Comparison of ENCODE assay signal across 18 mouse cellular contexts in the genomic region with DNA sequence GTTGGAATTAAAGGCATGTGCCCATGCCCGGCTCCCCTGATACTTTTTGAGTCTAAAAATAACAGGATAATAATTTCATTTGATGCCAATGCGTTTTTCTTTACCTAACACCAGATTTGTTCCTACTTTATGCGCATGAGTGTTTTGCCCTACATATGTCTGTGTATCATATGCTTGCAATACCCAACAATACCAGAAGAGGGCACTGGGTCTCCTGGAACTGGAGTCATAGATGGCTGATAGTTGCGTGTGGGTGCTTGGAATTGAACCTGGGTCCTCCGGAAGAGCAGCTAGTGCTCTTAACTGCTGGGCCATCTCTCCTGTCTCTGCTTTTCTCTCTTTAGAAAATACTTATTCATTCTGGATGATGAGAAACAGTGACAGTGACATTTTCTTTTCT.
A peak's percentile ranks its signal among the peaks of the same experiment; 100 is the strongest.
DNase-seq lines count a peak whose midpoint lies in the region; ATAC-seq and TF ChIP-seq lines count a peak whose summit lies in the region.
"Had no signal": no experiment of that assay in that cellular context is flagged by ENCODE, and none has a peak within 500 bp of the region (broad histone marks: within the 10 kb centered on the region; RNA-seq: fewer than 3 reads in every experiment).

No protein-coding gene starts in this region.

- no peak for TF ChIP-seq EP300 in heart, adult 2 months (IDR thresholded peaks at IDR 0.05; ENCODE audit: insufficient read depth, low read depth, low read length)
- TF ChIP-seq EP300 in CH12.LX (IDR thresholded peaks at IDR 0.05; ENCODE audit: low read length) = no peak

- WGBS in heart, adult 2 months = 83% methylated on average over 5 of the region's 5 CpGs
- 88% methylated on average over 5 of the region's 5 CpGs for WGBS in lung, embryonic 14.5 days
- 82% methylated on average over 5 of the region's 5 CpGs for WGBS in lung, adult 2 months
- 90% methylated on average over 5 of the region's 5 CpGs for WGBS in midbrain, embryonic 16.5 days

- no peaks in the 10 kb centered on the region for H3K79me2 ChIP-seq in heart, adult 2 months (replicated peaks; ENCODE audit: control insufficient read depth, insufficient read depth, low read length)
- no peaks in the 10 kb centered on the region for H3K79me2 ChIP-seq in CH12.LX (replicated peaks; ENCODE audit: control insufficient read depth, extremely low read depth, insufficient read depth, poor library complexity, severe bottlenecking)

- H3K27me3 ChIP-seq in heart, adult 2 months (ENCODE audit: control insufficient read depth, insufficient read depth, low read length) = no peaks in the 10 kb centered on the region
- H3K27me3 ChIP-seq in lung, embryonic 14.5 days (ENCODE audit: insufficient read depth, low read length) = no peaks in the 10 kb centered on the region
- H3K27me3 ChIP-seq in CH12.LX (replicated peaks) = no peaks in the 10 kb centered on the region
- H3K27me3 ChIP-seq in midbrain, embryonic 16.5 days (ENCODE audit: control insufficient read depth, insufficient read depth, low read depth, low read length) = no peaks in the 10 kb centered on the region
- H3K27me3 ChIP-seq: embryonic facial prominence, embryonic 12.5 days; intestine, embryonic 15.5 days; neural tube, embryonic 13.5 days had no signal

- H3K4me3 ChIP-seq in heart, adult 2 months = no peak overlapping the region
- no peak overlapping the region for H3K4me3 ChIP-seq in lung, embryonic 14.5 days (ENCODE audit: low read depth, low read length)
- no peak overlapping the region for H3K4me3 ChIP-seq in lung, adult 2 months (replicated peaks; ENCODE audit: extremely low read depth, low read depth, low read length)
- H3K4me3 ChIP-seq in CH12.LX (replicated peaks in 1 of 3; ENCODE audit: low read depth in 2 of 3, low read length in 2 of 3, poor library complexity in 1 of 3) = no peak overlapping the region
- no peak overlapping the region for H3K4me3 ChIP-seq in midbrain, embryonic 16.5 days (ENCODE audit: low read depth, low read length)
- H3K4me3 ChIP-seq: embryonic facial prominence, embryonic 12.5 days; intestine, embryonic 15.5 days; neural tube, embryonic 13.5 days had no signal

- H3K4me1 ChIP-seq in heart, adult 2 months (ENCODE audit: control insufficient read depth, insufficient read depth, low read length) = no peaks in the 10 kb centered on the region
- no peaks in the 10 kb centered on the region for H3K4me1 ChIP-seq in lung, embryonic 14.5 days (ENCODE audit: insufficient read depth)
- no peaks in the 10 kb centered on the region for H3K4me1 ChIP-seq in lung, adult 2 months (ENCODE audit: control insufficient read depth, insufficient read depth, low read length)
- no peaks in the 10 kb centered on the region for H3K4me1 ChIP-seq in CH12.LX (ENCODE audit: control insufficient read depth in 1 of 2, insufficient read depth in 2 of 2)
- no peaks in the 10 kb centered on the region for H3K4me1 ChIP-seq in midbrain, embryonic 16.5 days (ENCODE audit: control insufficient read depth, insufficient read depth, low read length)
- H3K4me1 ChIP-seq: embryonic facial prominence, embryonic 12.5 days; intestine, embryonic 15.5 days; neural tube, embryonic 13.5 days had no signal

- dilution Hi-C loops in CH12.LX (cut with MboI; ENCODE audit: extremely low pct_ligation_motif_present, extremely low pct_unique_long_range_greater_than_20kb, low sequenced_read_pairs) = no loop called here

- no peak overlapping the region for H3K27ac ChIP-seq in heart, adult 2 months
- no peak overlapping the region for H3K27ac ChIP-seq in lung, embryonic 14.5 days (ENCODE audit: low read depth)
- H3K27ac ChIP-seq in CH12.LX (ENCODE audit: insufficient read depth, low read depth) = no peak overlapping the region
- no peak overlapping the region for H3K27ac ChIP-seq in midbrain, embryonic 16.5 days (ENCODE audit: low read length)
- H3K27ac ChIP-seq: embryonic facial prominence, embryonic 12.5 days; intestine, embryonic 15.5 days; macrophage; neural tube, embryonic 13.5 days had no signal

- in situ Hi-C loops in CH12.LX (cut with MboI; ENCODE audit: low pct_ligation_motif_present, low pct_unique_long_range_greater_than_20kb, low sequenced_read_pairs) = no loop called here

- TF ChIP-seq CTCF in heart, adult 2 months (IDR thresholded peaks at IDR 0.05) = peak; percentile 49
- TF ChIP-seq CTCF in lung, embryonic 14.5 days (IDR thresholded peaks at IDR 0.05; ENCODE audit: low read depth) = peak; percentile 34; the same call in 1 of the 2 replicates
- TF ChIP-seq CTCF in lung, adult 2 months (IDR thresholded peaks at IDR 0.05; ENCODE audit: insufficient read depth, low read length) = no peak
- TF ChIP-seq CTCF in CH12.LX (conservative IDR thresholded peaks at IDR 0.05 in 1 of 2, IDR thresholded peaks at IDR 0.05 in 1 of 2; ENCODE audit: low read depth in 2 of 2, low read length in 2 of 2) = peak; percentile 18 to 33; a peak in 2 of 4 replicates

- no peak overlapping the region for H3K9ac ChIP-seq in heart, adult 2 months (ENCODE audit: low read depth, low read length)
- no peak overlapping the region for H3K9ac ChIP-seq in lung, embryonic 14.5 days
- no peak overlapping the region for H3K9ac ChIP-seq in CH12.LX (ENCODE audit: insufficient read depth, low read depth)
- no peak overlapping the region for H3K9ac ChIP-seq in midbrain, embryonic 16.5 days (ENCODE audit: low read depth, low read length)
- H3K9ac ChIP-seq: embryonic facial prominence, embryonic 12.5 days; intestine, embryonic 15.5 days; neural tube, embryonic 13.5 days had no signal

- intact Hi-C loops in heart, adult 2 months (cut with DNase I) = no loop called here

- H3K4me2 ChIP-seq in lung, embryonic 14.5 days = no peak overlapping the region
- no peak overlapping the region for H3K4me2 ChIP-seq in CH12.LX (ENCODE audit: insufficient read depth, low read depth, poor library complexity, severe bottlenecking)
- no peak overlapping the region for H3K4me2 ChIP-seq in midbrain, embryonic 16.5 days (ENCODE audit: low read length)
- H3K4me2 ChIP-seq: embryonic facial prominence, embryonic 12.5 days; heart, embryonic 11.5 days; intestine, embryonic 15.5 days; neural tube, embryonic 13.5 days had no signal

- no peak for ATAC-seq in lung, embryonic 14.5 days (ENCODE audit: insufficient read depth)
- ATAC-seq in midbrain, embryonic 16.5 days = no peak
- ATAC-seq: intestine, embryonic 15.5 days had no signal

- no peak for TF ChIP-seq POLR2A in heart, adult 2 months (IDR thresholded peaks at IDR 0.05; ENCODE audit: insufficient read depth, low read depth, low read length)
- no peak for TF ChIP-seq POLR2A in lung, adult 2 months (IDR thresholded peaks at IDR 0.05; ENCODE audit: borderline replicate concordance, extremely low read depth, low read depth, low read length)
- no peak for TF ChIP-seq POLR2A in CH12.LX (IDR thresholded peaks at IDR 0.05; ENCODE audit: low read depth, low read length)

- TF ChIP-seq RAD21 in CH12.LX (IDR thresholded peaks at IDR 0.05; ENCODE audit: low read depth, low read length) = peak; percentile 13

- H3K9me3 ChIP-seq in lung, embryonic 14.5 days (ENCODE audit: low read depth, low read length) = no peaks in the 10 kb centered on the region
- H3K9me3 ChIP-seq in CH12.LX (replicated peaks; ENCODE audit: low read length) = peaks cover 10% of the 10 kb centered on the region
- peaks cover 6% of the 10 kb centered on the region for H3K9me3 ChIP-seq in midbrain, embryonic 16.5 days (replicated peaks; ENCODE audit: control insufficient read depth, low read length, poor library complexity, severe bottlenecking)
- H3K9me3 ChIP-seq: embryonic facial prominence, embryonic 12.5 days; intestine, embryonic 15.5 days; neural tube, embryonic 13.5 days had no signal

- no peak for DNase-seq in heart, adult 2 months
- DNase-seq in heart, adult 11 months = no peak
- no peak for DNase-seq in lung, embryonic 14.5 days
- DNase-seq in lung, adult 2 months = no peak
- peak; percentile 12 for DNase-seq in CH12.LX (ENCODE audit: extremely low read depth)
- DNase-seq in c-Kit-positive CD71-positive TER-119-positive erythroid progenitor cells, embryonic 14.5 days (ENCODE audit: low spot score) = peak; percentile 3
- DNase-seq in adrenal gland, postnatal 14 days = no peak
- DNase-seq: adrenal gland, postnatal 25 days; cerebellum, postnatal 14 days; heart, postnatal 4 days; liver; midbrain, embryonic 14.5 days had no signal

- no peaks in the 10 kb centered on the region for H3K36me3 ChIP-seq in heart, adult 2 months (ENCODE audit: control insufficient read depth, insufficient read depth, low read length)
- no peaks in the 10 kb centered on the region for H3K36me3 ChIP-seq in lung, embryonic 14.5 days (ENCODE audit: insufficient read depth)
- H3K36me3 ChIP-seq in CH12.LX (replicated peaks in 1 of 2; ENCODE audit: control insufficient read depth in 1 of 2, insufficient read depth in 1 of 2, low read length in 1 of 2) = no peaks in the 10 kb centered on the region
- H3K36me3 ChIP-seq in midbrain, embryonic 16.5 days (ENCODE audit: control insufficient read depth, insufficient read depth, low read length) = no peaks in the 10 kb centered on the region
- H3K36me3 ChIP-seq: embryonic facial prominence, embryonic 12.5 days; intestine, embryonic 15.5 days; neural tube, embryonic 13.5 days had no signal

TF ChIP-seq in CH12.LX, 34 proteins besides CTCF, POLR2A, EP300 and RAD21:
- no peak for TF ChIP-seq ELF1 (IDR thresholded peaks at IDR 0.05; ENCODE audit: low read depth, low read length)
- TF ChIP-seq HCFC1 (IDR thresholded peaks at IDR 0.05; ENCODE audit: low read depth, low read length) = no peak
- TF ChIP-seq ZC3H11A (IDR thresholded peaks at IDR 0.05; ENCODE audit: low read depth, low read length) = no peak
- TF ChIP-seq ZKSCAN1 (IDR thresholded peaks at IDR 0.05; ENCODE audit: borderline replicate concordance, low read depth, low read length) = no peak
- no peak for TF ChIP-seq TBP (conservative IDR thresholded peaks at IDR 0.05; ENCODE audit: low read depth, low read length)
- no peak for TF ChIP-seq ETS1 (conservative IDR thresholded peaks at IDR 0.05; ENCODE audit: low read depth, low read length)
- TF ChIP-seq JUN (IDR thresholded peaks at IDR 0.05; ENCODE audit: insufficient read depth, low read depth, low read length) = no peak
- no peak for TF ChIP-seq MEF2A (IDR thresholded peaks at IDR 0.05; ENCODE audit: borderline replicate concordance, low read depth, low read length)
- no peak for TF ChIP-seq CHD2 (IDR thresholded peaks at IDR 0.05; ENCODE audit: low read length)
- no peak for TF ChIP-seq USF2 (conservative IDR thresholded peaks at IDR 0.05; ENCODE audit: low read depth, low read length)
- no peak for TF ChIP-seq JUND (conservative IDR thresholded peaks at IDR 0.05; ENCODE audit: low read depth, low read length)
- TF ChIP-seq MAFK (IDR thresholded peaks at IDR 0.05; ENCODE audit: insufficient replicate concordance, low read length) = no peak
- TF ChIP-seq SIN3A (IDR thresholded peaks at IDR 0.05; ENCODE audit: low read length) = no peak
- no peak for TF ChIP-seq ZNF384 (IDR thresholded peaks at IDR 0.05; ENCODE audit: low read depth, low read length)

Comparison
In these comparisons a context has a peak if more than half of its experiments do, and no peak if none do; other contexts are left out.
1. DNase-seq: peak in CH12.LX (single experiment) and c-Kit-positive CD71-positive TER-119-positive erythroid progenitor cells, embryonic 14.5 days (single experiment); none in heart, adult 2 months (0 of 2), heart, adult 11 months (single experiment), lung, embryonic 14.5 days (single experiment), lung, adult 2 months (single experiment) and adrenal gland, postnatal 14 days (single experiment).